Comparison of ENCODE assay signal across 22 mouse cellular contexts in genomic region chr3:79898514-79898913, GRCm38 (mm10). TPM values are rescaled to one million over a fixed set of nuclear protein-coding genes. Genes with fewer than 3 reads are reported as not detected.
DNase-seq lines count a peak whose midpoint lies in the region; ATAC-seq and TF ChIP-seq lines count a peak whose summit lies in the region.
"Had no signal": no experiment of that assay in that cellular context is flagged by ENCODE, and none has a peak within 500 bp of the region (broad histone marks: within the 10 kb centered on the region; RNA-seq: fewer than 3 reads in every experiment).

No protein-coding gene starts in this region.

- H3K4me2 ChIP-seq in heart, postnatal 0 days (ENCODE audit: low read depth, low read length), result no peak overlapping the region
- H3K4me2 ChIP-seq: forebrain, embryonic 12.5 days; heart, embryonic 13.5 days; limb, embryonic 13.5 days; lung, embryonic 14.5 days; midbrain, embryonic 13.5 days had no signal

- no peak for TF ChIP-seq CTCF in heart, postnatal 0 days (IDR thresholded peaks at IDR 0.05; ENCODE audit: low read depth)
- no peak for TF ChIP-seq CTCF in testis, adult 2 months (IDR thresholded peaks at IDR 0.05; ENCODE audit: control insufficient read depth, insufficient read depth, insufficient replicate concordance, low read depth, low read length)

- peaks cover 22% of the 10 kb centered on the region; the same call in 1 of the 2 replicates for H3K36me3 ChIP-seq in heart, postnatal 0 days (replicated peaks; ENCODE audit: control insufficient read depth, insufficient read depth, low read length)
- no peaks in the 10 kb centered on the region for H3K36me3 ChIP-seq in testis, adult 2 months (ENCODE audit: control insufficient read depth, insufficient read depth, low read length)
- H3K36me3 ChIP-seq: forebrain, embryonic 12.5 days; limb, embryonic 13.5 days; midbrain, embryonic 13.5 days had no signal

- no peaks in the 10 kb centered on the region for H3K9me3 ChIP-seq in heart, postnatal 0 days (replicated peaks; ENCODE audit: control insufficient read depth, low read length)
- H3K9me3 ChIP-seq: forebrain, embryonic 12.5 days; heart, embryonic 13.5 days; limb, embryonic 13.5 days; megakaryocyte, embryonic 14.5 days; midbrain, embryonic 13.5 days had no signal

- no peaks in the 10 kb centered on the region for H3K27me3 ChIP-seq in heart, postnatal 0 days (ENCODE audit: control insufficient read depth, insufficient read depth, low read length)
- H3K27me3 ChIP-seq in testis, adult 2 months (ENCODE audit: control insufficient read depth, insufficient read depth, low read length), result no peaks in the 10 kb centered on the region
- H3K27me3 ChIP-seq: forebrain, embryonic 12.5 days; heart, embryonic 13.5 days; limb, embryonic 13.5 days; midbrain, embryonic 13.5 days had no signal

- peak overlapping the region; percentile 51; the same call in 1 of the 2 replicates for H3K27ac ChIP-seq in heart, postnatal 0 days (ENCODE audit: low read depth)
- peak overlapping the region; percentile 83 for H3K27ac ChIP-seq in testis, adult 2 months (ENCODE audit: control insufficient read depth, insufficient read depth, low read depth, low read length)
- H3K27ac ChIP-seq: forebrain, embryonic 12.5 days; heart, embryonic 13.5 days; limb, embryonic 13.5 days; liver, embryonic 14.5 days; midbrain, embryonic 13.5 days had no signal

- no peak for DNase-seq in cerebellum, adult 9-10 months
- DNase-seq in heart, postnatal 0 days (ENCODE audit: low spot score), result no peak
- DNase-seq in heart, postnatal 4 days, result no peak
- DNase-seq in testis, postnatal 14 days (ENCODE audit: low spot score), result no peak
- DNase-seq in urinary bladder, postnatal 14 days (ENCODE audit: low spot score), result no peak
- DNase-seq: cerebellum, adult 2 months; cerebellum, postnatal 36 days; kidney, adult 9 months; kidney, postnatal 14 days; layer of hippocampus, postnatal 36 days; lung, embryonic 14.5 days; thymus, postnatal 25 days had no signal

- H3K4me3 ChIP-seq in heart, postnatal 0 days (ENCODE audit: low read depth, low read length), result no peak overlapping the region
- H3K4me3 ChIP-seq in testis, adult 2 months (ENCODE audit: control insufficient read depth, low read depth, low read length), result no peak overlapping the region
- H3K4me3 ChIP-seq: forebrain, embryonic 12.5 days; heart, embryonic 13.5 days; limb, embryonic 13.5 days; megakaryocyte, embryonic 14.5 days; midbrain, embryonic 13.5 days had no signal

- H3K9ac ChIP-seq in heart, postnatal 0 days (replicated peaks; ENCODE audit: low read depth, low read length), result no peak overlapping the region
- H3K9ac ChIP-seq: forebrain, embryonic 12.5 days; heart, embryonic 13.5 days; limb, embryonic 13.5 days; liver, embryonic 14.5 days; lung, embryonic 14.5 days; midbrain, embryonic 13.5 days had no signal

- TF ChIP-seq EP300 in heart, postnatal 0 days (IDR thresholded peaks at IDR 0.05; ENCODE audit: low read depth), result no peak

- H3K4me1 ChIP-seq in heart, postnatal 0 days (ENCODE audit: control insufficient read depth, insufficient read depth), result peaks cover 34% of the 10 kb centered on the region
- H3K4me1 ChIP-seq in testis, adult 2 months (ENCODE audit: control insufficient read depth, insufficient read depth, low read length), result no peaks in the 10 kb centered on the region
- H3K4me1 ChIP-seq: limb, embryonic 13.5 days had no signal

- TF ChIP-seq POLR2A in testis, adult 2 months (IDR thresholded peaks at IDR 0.05; ENCODE audit: control insufficient read depth, low read depth, low read length), result no peak

- peak; percentile 9; the same call in 1 of the 2 replicates for ATAC-seq in cerebellum, adult (ENCODE audit: insufficient number of reproducible peaks, low FRiP score, low TSS enrichment)
- no peak for ATAC-seq in heart, postnatal 0 days (ENCODE audit: insufficient read depth, low read depth)
- ATAC-seq: hindbrain, postnatal 0 days; intestine, embryonic 16.5 days; midbrain, embryonic 13.5 days had no signal

RNA-seq across cellular contexts. Expression of gene Fam198b, which starts 14.2 kb away (rescaled TPM):
- 110 and 114 TPM in 2 replicates for total RNA-seq in heart, postnatal 0 days (2014; rRNA removed; ENCODE audit: low replicate concordance)
- polyA plus RNA-seq in heart, postnatal 0 days (2015; fragmentation: Nextera tagmentation; extraction: Ambion mirVana), result 45.7 and 51.9 TPM in 2 replicates
- 100 to 1,000 TPM; 116 to 133 TPM for total RNA-seq in heart, postnatal 4 days (2021)
- 3.7 and 4.0 TPM in 2 replicates for polyA plus RNA-seq in testis, adult 2 months (2012; rRNA removed)

RNA-seq across cellular contexts. Expression of gene Tmem144, which starts 45.9 kb away (rescaled TPM):
- total RNA-seq in heart, postnatal 0 days (2014; rRNA removed; ENCODE audit: low replicate concordance), result 7.9 and 15.1 TPM in 2 replicates
- polyA plus RNA-seq in heart, postnatal 0 days (2015; fragmentation: Nextera tagmentation; extraction: Ambion mirVana), result 11.3 and 12.2 TPM in 2 replicates
- total RNA-seq in heart, postnatal 4 days (2021), result 10 to 100 TPM; 10.4 to 10.6 TPM
- polyA plus RNA-seq in testis, adult 2 months (2012; rRNA removed), result 463 and 494 TPM in 2 replicates
